Mouse (Mus musculus) MEL (cell line): ENCODE results near the gene Lamtor5. TPM values are rescaled to one million over a fixed set of nuclear protein-coding genes. Genes with fewer than 3 reads are reported as not detected.

Experiments
- DNase-seq: peaks from one replicate; pipeline ENCODE4 v3.0.0; 2011; ENCODE audit warnings: low read depth, low spot score
- H3K27ac ChIP-seq: 2 replicates; pipeline ENCODE4 v1.5.1; 2012; ENCODE audit warnings: low read depth, mild to moderate bottlenecking, control low read depth, low read length, moderate library complexity; ENCODE audit not compliant: control insufficient read depth
- H3K27me3 ChIP-seq, 2 experiments: fragments of 150-350 bp in 1 of 2; sonication (generic) in 1 of 2; 2 replicates each; pipeline ENCODE4 v1.6.1; 2012; ENCODE audit warnings: low read length in 2 of 2, mild to moderate bottlenecking in 2 of 2, improper control_type of control experiment in 1 of 2, moderate library complexity in 1 of 2; ENCODE audit not compliant: insufficient read depth in 2 of 2, control insufficient read depth in 1 of 2
- H3K36me3 ChIP-seq, 2 experiments: 2 replicates each; pipeline ENCODE4 v1.6.1; 2012 to 2014; ENCODE audit warnings: low read length in 2 of 2, improper control_type of control experiment in 1 of 2, inconsistent platforms in 1 of 2, mild to moderate bottlenecking in 1 of 2; ENCODE audit not compliant: insufficient read depth in 2 of 2, control insufficient read depth in 1 of 2
- H3K4me1 ChIP-seq, 2 experiments: fragments of 150-350 bp in 1 of 2; sonication (generic) in 1 of 2; 2 replicates each; pipeline ENCODE4 v1.6.1; 2012; ENCODE audit warnings: low read length in 2 of 2, improper control_type of control experiment in 1 of 2, mild to moderate bottlenecking in 1 of 2; ENCODE audit not compliant: insufficient read depth in 2 of 2, control insufficient read depth in 1 of 2
- H3K4me3 ChIP-seq, 2 experiments: fragments of 150-350 bp in 1 of 2; sonication (generic) in 1 of 2; 2 replicates each; pipeline ENCODE4 v1.5.1; 2012; ENCODE audit warnings: low read depth in 2 of 2, low read length in 2 of 2, mild to moderate bottlenecking in 2 of 2, moderate library complexity in 2 of 2, control low read depth in 1 of 2, improper control_type of control experiment in 1 of 2; ENCODE audit not compliant: control insufficient read depth in 1 of 2, insufficient read depth in 1 of 2
- H3K79me2 ChIP-seq: 2 replicates; pipeline ENCODE4 v1.6.1; 2012; ENCODE audit warnings: mild to moderate bottlenecking, low read length, moderate library complexity; ENCODE audit not compliant: control insufficient read depth, poor library complexity, insufficient read depth
- H3K9ac ChIP-seq: 2 replicates; pipeline ENCODE4 v1.6.1; 2012; ENCODE audit warnings: low read depth, mild to moderate bottlenecking, control low read depth, low read length, moderate library complexity; ENCODE audit not compliant: control insufficient read depth, poor library complexity, severe bottlenecking
- H3K9me3 ChIP-seq: fragments of 150-350 bp; sonication (generic); replicated peaks from 2 replicates; pipeline ENCODE4 v1.6.1; 2012; ENCODE audit warnings: mild to moderate bottlenecking, low read length, improper control_type of control experiment, moderate library complexity; ENCODE audit not compliant: insufficient read depth
- CHD1 ChIP-seq: IDR thresholded peaks from 2 replicates; pipeline ENCODE4 v1.6.1; 2012; ENCODE audit warnings: low read depth, mild to moderate bottlenecking, inconsistent platforms, low read length, improper control_type of control experiment
- CHD2 ChIP-seq: IDR thresholded peaks from 2 replicates; pipeline ENCODE4 v1.6.1; 2011; ENCODE audit warnings: low read length, improper control_type of control experiment
- CTCF ChIP-seq, 3 experiments: IDR thresholded peaks in 2 of 3; conservative IDR thresholded peaks in 1 of 3; 2 replicates each; pipeline ENCODE4 v1.5.1; 2011 to 2012; ENCODE audit warnings: low read length in 3 of 3, low read depth in 2 of 3, mild to moderate bottlenecking in 2 of 3, improper control_type of control experiment in 1 of 3, inconsistent platforms in 1 of 3, mixed read lengths in 1 of 3, moderate library complexity in 1 of 3; ENCODE audit not compliant: control insufficient read depth in 1 of 3, insufficient read depth in 1 of 3, poor library complexity in 1 of 3, severe bottlenecking in 1 of 3
- JUND ChIP-seq: IDR thresholded peaks from 2 replicates; pipeline ENCODE4 v1.6.1; 2011; ENCODE audit warnings: low read depth, mild to moderate bottlenecking, improper control_type of control experiment, low read length
- MXI1 ChIP-seq: IDR thresholded peaks from 2 replicates; pipeline ENCODE4 v1.6.1; 2011; ENCODE audit warnings: mild to moderate bottlenecking, low read depth, low read length, improper control_type of control experiment
- MYB ChIP-seq: IDR thresholded peaks from 2 replicates; pipeline ENCODE4 v1.6.1; 2011; ENCODE audit warnings: mild to moderate bottlenecking, low read depth, low read length, improper control_type of control experiment
- POLR2A ChIP-seq, 2 experiments: IDR thresholded peaks; 2 replicates each; pipeline ENCODE4 v1.6.1; 2011 to 2012; ENCODE audit warnings: low read length in 2 of 2, mild to moderate bottlenecking in 2 of 2, control low read depth in 1 of 2, improper control_type of control experiment in 1 of 2, low read depth in 1 of 2, moderate library complexity in 1 of 2; ENCODE audit not compliant: control insufficient read depth in 1 of 2, insufficient read depth in 1 of 2, poor library complexity in 1 of 2
- RAD21 ChIP-seq: IDR thresholded peaks from 2 replicates; pipeline ENCODE4 v1.6.1; 2011; ENCODE audit warnings: mild to moderate bottlenecking, low read depth, low read length, improper control_type of control experiment
- SIN3A ChIP-seq: IDR thresholded peaks from 2 replicates; pipeline ENCODE4 v1.6.1; 2012; ENCODE audit warnings: low read length, improper control_type of control experiment, inconsistent platforms
- SMC3 ChIP-seq: IDR thresholded peaks from 2 replicates; pipeline ENCODE4 v1.6.1; 2011; ENCODE audit warnings: low read depth, low read length, improper control_type of control experiment
- UBTF ChIP-seq: IDR thresholded peaks from 2 replicates; pipeline ENCODE4 v1.6.1; 2012; ENCODE audit warnings: low read depth, mild to moderate bottlenecking, inconsistent platforms, low read length, improper control_type of control experiment, moderate library complexity, borderline replicate concordance; ENCODE audit not compliant: insufficient read depth
- USF2 ChIP-seq, 2 experiments: IDR thresholded peaks; 2 replicates each; pipeline ENCODE4 v1.6.1; 2011 to 2012; ENCODE audit warnings: improper control_type of control experiment in 2 of 2, low read length in 2 of 2, borderline replicate concordance in 1 of 2, inconsistent platforms in 1 of 2, low read depth in 1 of 2, mild to moderate bottlenecking in 1 of 2; ENCODE audit not compliant: insufficient read depth in 1 of 2
- ZC3H11A ChIP-seq: IDR thresholded peaks from 2 replicates; pipeline ENCODE4 v1.6.1; 2012; ENCODE audit warnings: low read depth, mild to moderate bottlenecking, inconsistent platforms, low read length, improper control_type of control experiment
- polyA plus RNA-seq, 2 experiments: library from polyadenylated mRNA; stranded (reverse) in 1 of 2; unstranded in 1 of 2; fragments of >175 nt in 1 of 2; fragments of >200 nt in 1 of 2; gene quantifications; 2 replicates each; pipeline versions ENCODE4 v1.2.1 to v1.2.4; 2012; ENCODE audit warnings: low replicate concordance in 2 of 2, low read depth in 1 of 2; ENCODE audit not compliant: insufficient read length in 2 of 2, insufficient read depth in 1 of 2, missing spikeins in 1 of 2
- total RNA-seq: library from RNA; depleted of rRNA; stranded (reverse); fragments of 300-350 nt; gene quantifications from 2 replicates; pipeline ENCODE4 v1.2.3, GENCODE M21; 2012

The Lamtor5 gene
- total and polyA plus RNA-seq, 3 experiments = 104 to 170 (median 129) TPM

DNA sequence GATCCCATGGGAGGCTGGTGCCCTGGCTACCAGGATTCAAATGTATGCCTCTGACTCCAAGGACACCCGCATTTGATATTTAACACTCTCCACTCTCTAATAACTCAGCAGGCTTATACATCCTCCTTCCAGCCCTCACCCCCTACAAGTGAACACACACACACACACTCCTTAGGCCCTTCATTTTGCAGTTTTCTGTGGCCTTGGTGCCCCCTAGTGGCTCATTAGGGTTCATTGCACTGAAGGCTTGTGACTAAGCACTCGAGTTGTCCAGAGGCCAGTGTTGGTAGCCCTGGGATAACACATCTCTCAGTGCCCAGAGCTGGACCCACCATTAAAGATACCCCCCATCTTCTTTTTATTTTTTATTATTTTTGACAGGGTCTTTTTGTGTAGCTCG is 4.8 kb upstream of the Lamtor5 start (continued):
- no peak for TF ChIP-seq CHD1
- TF ChIP-seq MYB = no peak
- no peak for TF ChIP-seq JUND
- TF ChIP-seq SIN3A = no peak

- Histone ChIP-seq H3K4me1 (peaks cover 0 to 6% of the 10 kb centered on the region in 2 experiments; a peak in 2 of 4 replicates), H3K27ac (no peak overlapping the region), H3K36me3 (peaks cover 0 to 8% of the 10 kb centered on the region in 2 experiments; a peak in 2 of 4 replicates), H3K9ac (no peak overlapping the region), H3K9me3 (no peaks in the 10 kb centered on the region), H3K79me2 (peaks cover 9% of the 10 kb centered on the region), H3K4me3 (no peak overlapping the region), H3K27me3 (no peaks in the 10 kb centered on the region)
- no peak for DNase-seq
- no peak for TF ChIP-seq JUND
- TF ChIP-seq MXI1 = no peak
- no peak for TF ChIP-seq CHD2
These were observed 3.3 kb upstream of the Lamtor5 start for GRCm38 (mm10) chr3:107275351-107275750.

- no peaks in the 10 kb centered on the region for H3K9me3 ChIP-seq
- peaks cover 10% of the 10 kb centered on the region for H3K79me2 ChIP-seq
- no peaks in the 10 kb centered on the region for H3K27me3 ChIP-seq
- H3K9ac ChIP-seq = no peak overlapping the region
- peaks cover 0 to 7% of the 10 kb centered on the region in 2 experiments; a peak in 2 of 4 replicates for H3K4me1 ChIP-seq
- TF ChIP-seq ZC3H11A (peak; percentile 10; the same call in 1 of the 2 replicates), RAD21 (peak; percentile 11; the same call in 1 of the 2 replicates), UBTF (no peak), SMC3 (peak; percentile 49), POLR2A (IDR thresholded peaks at IDR 0.05; ENCODE audit: control insufficient read depth in 1 of 2, insufficient read depth in 1 of 2, low read depth in 1 of 2, low read length in 2 of 2, poor library complexity in 1 of 2) (no peak), CHD1 (no peak), JUND (no peak), USF2 (IDR thresholded peaks at IDR 0.05; ENCODE audit: borderline replicate concordance in 1 of 2, insufficient read depth in 1 of 2, low read depth in 1 of 2, low read length in 2 of 2) (no peak), CTCF (IDR thresholded peaks at IDR 0.05 in 2 of 3, conservative IDR thresholded peaks at IDR 0.05 in 1 of 3; ENCODE audit: control insufficient read depth in 1 of 3, insufficient read depth in 1 of 3, low read depth in 2 of 3, low read length in 3 of 3, poor library complexity in 1 of 3, severe bottlenecking in 1 of 3) (peak in 1 of 3 experiments; percentile 37; a peak in 2 of 6 replicates)
- no peak overlapping the region for H3K4me3 ChIP-seq
- no peak overlapping the region for H3K27ac ChIP-seq
- H3K36me3 ChIP-seq = peaks cover 0 to 8% of the 10 kb centered on the region in 2 experiments; a peak in 2 of 4 replicates
- no peak for DNase-seq
These were observed 2.7 kb upstream of the Lamtor5 start for GRCm38 (mm10) chr3:107275996-107276395.
